Mouse (Mus musculus) forebrain, embryonic 16.5 days (tissue): ENCODE measurements around the gene Bad. TPM values are rescaled to one million over a fixed set of nuclear protein-coding genes. Genes with fewer than 3 reads are reported as not detected.

ENCODE experiments used
- ATAC-seq: fragments of 200-750 bp; cut with Nextera tagmentation; 2 replicates; pipeline ENCODE4 v1.8.0; 2017; ENCODE audit warnings: mild to moderate bottlenecking, moderate library complexity
- H3K27ac ChIP-seq: fragments of 300-500 bp; sonication (generic); 2 replicates; pipeline ENCODE4 v1.5.1; 2014; ENCODE audit warnings: low read length, control low read depth
- H3K27me3 ChIP-seq: fragments of 300-500 bp; sonication (generic); replicated peaks from 2 replicates; pipeline ENCODE4 v1.6.1; 2014; ENCODE audit warnings: low read length; ENCODE audit not compliant: control insufficient read depth, insufficient read depth
- H3K36me3 ChIP-seq: fragments of 300-500 bp; sonication (generic); 2 replicates; pipeline ENCODE4 v1.6.1; 2014; ENCODE audit not compliant: control insufficient read depth, insufficient read depth
- H3K4me1 ChIP-seq: fragments of 300-500 bp; sonication (generic); replicated peaks from 2 replicates; pipeline ENCODE4 v1.6.1; 2014; ENCODE audit warnings: low read length; ENCODE audit not compliant: control insufficient read depth, insufficient read depth
- H3K4me2 ChIP-seq: fragments of 300-500 bp; sonication (generic); 2 replicates; pipeline ENCODE4 v1.6.1; 2014; ENCODE audit warnings: mild to moderate bottlenecking, low read length, control low read depth
- H3K4me3 ChIP-seq: fragments of 300-500 bp; sonication (generic); replicated peaks from 2 replicates; pipeline ENCODE4 v1.5.1; 2014; ENCODE audit warnings: mild to moderate bottlenecking, low read length, control low read depth
- H3K9ac ChIP-seq: fragments of 300-500 bp; sonication (generic); replicated peaks from 2 replicates; pipeline ENCODE4 v1.6.1; 2014; ENCODE audit warnings: low read depth, low read length, control low read depth
- H3K9me3 ChIP-seq: fragments of 300-500 bp; sonication (generic); 2 replicates; pipeline ENCODE4 v1.6.1; 2016; ENCODE audit warnings: low read length; ENCODE audit not compliant: control insufficient read depth
- WGBS: fragments of 180-500 bp; shearing (Covaris S2); extraction: QIAGEN DNeasy Blood & Tissue Kit; methylation state at CpG from one replicate; pipeline ENCODE4 v1.1.7; 2014; 5-methylcytosine and 5-hydroxymethylcytosine counted together
- polyA plus RNA-seq: library from polyadenylated mRNA; unstranded; fragments of >200 nt; fragmentation: Nextera tagmentation; extraction: Ambion mirVana; gene quantifications from 2 replicates; pipeline ENCODE4 v1.2.1, GENCODE M21; 2015

Gene Bad
- polyA plus RNA-seq, 1 experiment from 2014 or later = 88.4 TPM

DNA sequence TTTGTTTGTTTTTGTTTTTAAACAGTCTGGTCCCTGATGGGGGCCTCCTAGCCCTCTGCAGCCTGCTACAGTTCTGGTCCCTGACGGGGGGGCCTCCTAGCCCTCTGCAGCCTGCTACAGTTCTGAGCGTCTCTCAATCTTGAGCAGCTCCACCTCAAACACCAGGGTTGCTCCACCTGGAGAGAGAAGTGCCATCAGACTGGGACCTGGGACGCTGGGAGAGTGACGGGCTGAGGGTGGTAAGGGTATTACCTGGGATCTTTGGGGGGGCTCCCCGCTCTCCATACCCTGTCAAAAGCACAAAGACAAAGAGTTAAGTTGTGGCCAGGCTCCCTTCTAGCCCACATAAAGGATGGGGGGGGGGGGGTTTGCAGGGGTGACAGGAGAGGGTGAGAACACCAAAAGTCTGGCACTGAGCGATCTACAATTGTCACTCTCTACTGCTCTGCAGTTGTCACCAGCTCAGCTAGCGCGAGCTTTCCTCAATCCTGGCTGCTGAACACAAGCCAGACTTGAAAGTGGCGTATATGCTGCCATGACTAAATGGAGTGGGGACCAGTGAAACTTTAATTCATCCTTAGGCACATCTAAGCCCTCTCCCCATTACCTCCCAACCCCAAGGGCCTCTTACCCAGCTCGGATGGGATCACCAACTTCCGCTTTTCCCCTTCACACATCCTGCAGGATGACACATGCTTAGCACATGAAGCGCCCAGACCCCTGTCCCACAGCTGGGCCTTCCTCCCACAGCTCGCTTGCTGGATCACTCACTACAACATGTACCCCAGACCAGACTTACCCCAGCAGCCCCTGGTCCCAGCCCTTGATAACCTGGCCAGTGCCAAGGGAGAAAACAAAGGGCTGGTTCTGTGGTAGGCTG lies 36.3 kb downstream of the Bad start:
- ATAC-seq = no peak
- H3K36me3 ChIP-seq = peaks cover 6% of the 10 kb centered on the region
- 70% methylated on average over 13 of the region's 13 CpGs for WGBS
- H3K4me3 ChIP-seq = no peak overlapping the region
- H3K9ac ChIP-seq = peak overlapping the region; percentile 30; the same call in 1 of the 2 replicates
- peaks cover 43% of the 10 kb centered on the region for H3K4me1 ChIP-seq
- peak overlapping the region; percentile 75; the same call in 1 of the 2 replicates for H3K4me2 ChIP-seq
- H3K27ac ChIP-seq = peak overlapping the region; percentile 34; the same call in 1 of the 2 replicates
- H3K9me3 ChIP-seq = no peaks in the 10 kb centered on the region
- no peaks in the 10 kb centered on the region for H3K27me3 ChIP-seq

DNA sequence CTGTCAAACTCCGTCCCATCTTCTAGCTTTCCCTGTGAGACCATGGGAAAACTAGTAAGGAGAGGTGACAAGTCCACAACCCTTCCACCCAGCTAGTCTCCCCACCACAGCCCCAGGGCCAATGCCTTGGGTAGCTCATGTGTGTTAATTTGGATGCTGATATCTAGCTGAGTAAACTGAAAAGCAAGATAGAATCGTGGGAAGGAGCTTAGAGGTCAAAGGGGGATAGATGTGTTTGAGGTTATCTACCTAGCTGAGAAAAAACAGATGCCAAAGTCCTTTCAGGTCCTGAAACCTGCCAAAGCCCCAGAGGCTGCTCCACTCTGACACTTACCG lies 36.9 kb downstream of the Bad start:
- Histone ChIP-seq H3K36me3 (peaks cover 8% of the 10 kb centered on the region), H3K4me1 (peaks cover 43% of the 10 kb centered on the region), H3K27ac (peak overlapping the region; percentile 95), H3K4me3 (peak overlapping the region; percentile 80), H3K9ac (peak overlapping the region; percentile 60), H3K9me3 (no peaks in the 10 kb centered on the region), H3K27me3 (no peaks in the 10 kb centered on the region), H3K4me2 (peak overlapping the region; percentile 75)
- no peak for ATAC-seq
- WGBS = 60% methylated on average over 3 of the region's 3 CpGs

DNA sequence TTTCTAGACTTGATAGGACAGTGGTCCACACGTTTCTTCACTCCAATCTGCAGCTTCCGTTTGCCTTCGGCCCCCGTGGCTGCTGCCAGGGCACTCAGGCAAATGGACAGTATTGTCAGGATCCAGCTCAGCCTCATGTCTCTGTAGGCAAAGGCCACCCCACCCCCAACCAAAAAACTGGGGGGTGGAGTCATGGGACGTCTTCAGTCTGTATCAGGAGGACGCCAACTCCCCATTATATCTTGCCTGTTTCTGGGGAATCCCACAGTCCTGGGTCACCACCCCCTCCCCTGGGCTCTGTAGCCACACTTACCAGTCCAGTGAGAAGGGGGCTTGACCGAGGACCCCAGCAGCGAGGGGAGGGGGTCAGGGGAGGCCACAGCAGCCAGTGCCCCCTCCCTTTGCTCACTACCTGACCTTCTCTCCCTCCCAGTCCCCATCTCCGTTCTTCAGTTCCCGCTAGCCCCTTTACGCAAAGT lies 37.4 kb downstream of the Bad start:
- peak overlapping the region; percentile 75 for H3K4me2 ChIP-seq
- no peak for ATAC-seq
- peaks cover 42% of the 10 kb centered on the region for H3K4me1 ChIP-seq
- H3K4me3 ChIP-seq = peak overlapping the region; percentile 80
- H3K27me3 ChIP-seq = no peaks in the 10 kb centered on the region
- no peaks in the 10 kb centered on the region for H3K9me3 ChIP-seq
- 11% methylated on average over 11 of the region's 11 CpGs for WGBS
- H3K27ac ChIP-seq = peak overlapping the region; percentile 95
- peak overlapping the region; percentile 60 for H3K9ac ChIP-seq
- H3K36me3 ChIP-seq = peaks cover 8% of the 10 kb centered on the region

DNA sequence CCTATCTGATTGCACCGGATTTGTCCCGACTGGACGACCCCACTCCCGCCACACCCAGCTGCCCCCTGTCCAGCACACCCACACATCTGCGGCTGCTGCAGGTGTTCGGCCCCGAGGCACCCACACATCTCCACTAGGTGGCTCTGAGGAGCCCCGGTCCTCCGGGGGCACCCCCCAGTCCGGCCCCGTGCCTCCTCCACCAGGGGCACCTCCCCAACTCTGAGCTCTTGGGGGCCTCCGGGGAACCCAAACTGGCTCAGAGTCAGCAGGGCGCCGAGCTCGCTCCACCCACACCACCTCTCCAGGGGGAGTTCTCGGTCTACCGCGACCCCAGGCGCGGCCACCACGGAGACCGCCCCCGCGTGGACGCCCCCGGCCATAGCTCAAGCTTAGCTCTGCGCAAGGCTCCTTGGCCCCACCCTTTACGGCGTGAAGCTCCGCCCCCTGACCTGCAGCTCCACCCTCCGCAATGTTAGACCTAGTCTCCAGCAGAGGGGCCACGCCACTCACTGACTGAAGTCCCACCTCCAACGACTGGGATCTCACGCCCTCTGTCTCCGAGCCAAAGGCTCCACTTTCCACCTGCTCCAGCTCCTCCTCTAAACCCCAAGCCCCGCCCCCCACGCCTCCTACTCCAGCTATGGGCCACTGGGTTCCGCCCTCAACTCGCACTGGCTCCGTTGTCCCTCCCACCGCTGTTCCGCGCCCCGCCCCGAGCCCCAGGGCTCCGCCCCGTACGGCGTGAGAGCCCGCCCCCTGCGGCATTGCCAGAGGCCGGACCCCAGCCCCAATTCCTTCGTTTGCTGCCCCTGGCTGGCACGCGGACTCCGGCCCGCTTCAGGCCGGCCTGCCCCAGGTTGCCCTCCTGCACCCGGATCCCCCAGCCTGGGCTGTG lies 38.1 kb downstream of the Bad start:
- H3K4me1 ChIP-seq = peaks cover 41% of the 10 kb centered on the region
- ATAC-seq = peak; percentile 84
- peak overlapping the region; percentile 95 for H3K27ac ChIP-seq
- no peaks in the 10 kb centered on the region for H3K9me3 ChIP-seq
- H3K36me3 ChIP-seq = peaks cover 8% of the 10 kb centered on the region
- peak overlapping the region; percentile 79 for H3K9ac ChIP-seq
- peak overlapping the region; percentile 80 for H3K4me3 ChIP-seq
- H3K4me2 ChIP-seq = peak overlapping the region; percentile 75
- no peaks in the 10 kb centered on the region for H3K27me3 ChIP-seq
- under 1% methylated on average over 53 of the region's 59 CpGs for WGBS

DNA sequence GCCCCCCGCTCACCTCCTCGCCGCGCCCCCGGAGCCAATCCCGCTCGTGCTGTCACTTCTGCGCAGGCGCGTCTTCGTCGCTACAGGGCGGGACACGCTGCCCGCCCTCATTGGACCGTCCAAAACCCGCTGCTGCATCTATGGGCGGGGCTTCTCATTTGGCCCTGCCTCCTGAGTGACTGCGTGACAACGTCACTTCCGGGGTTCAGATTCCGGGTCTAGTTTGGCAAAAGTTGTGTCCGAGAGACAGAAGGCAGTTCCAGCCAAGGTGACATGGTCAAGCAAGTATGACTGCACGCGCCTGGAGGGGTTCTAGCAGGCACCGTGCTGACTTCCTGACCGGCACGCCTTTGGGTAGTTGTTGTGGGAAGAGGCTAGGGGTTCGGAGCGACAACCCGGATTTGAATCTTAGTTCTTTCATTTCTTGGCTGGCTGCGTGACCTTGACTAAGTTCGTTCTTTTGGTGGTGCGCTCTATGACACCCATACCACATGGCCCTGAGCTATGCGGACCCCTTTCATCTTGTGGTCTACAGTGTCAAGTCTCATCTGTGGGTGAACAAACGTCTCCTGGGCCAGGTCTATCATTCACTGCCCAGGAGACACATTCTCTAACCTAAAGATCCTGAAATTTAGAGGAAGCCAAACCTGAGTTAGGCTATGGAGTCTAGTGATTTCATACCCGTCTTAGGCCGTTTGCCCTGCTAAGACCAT lies 38.9 kb downstream of the Bad start, which contains the start of gene Fkbp2:
Fkbp2 (minus strand) TSS at position 121 of the 713 bp plus-strand sequence.
- Histone ChIP-seq H3K27ac (peak within 1 kb of the TSS; percentile 95), H3K9ac (peak within 1 kb of the TSS; percentile 79), H3K27me3 (no peaks in the 10 kb centered on the region), H3K36me3 (peaks cover 8% of the 10 kb centered on the region), H3K4me2 (peak within 1 kb of the TSS; percentile 78), H3K4me3 (peak within 1 kb of the TSS; percentile 80), H3K4me1 (peaks cover 41% of the 10 kb centered on the region), H3K9me3 (no peaks in the 10 kb centered on the region)
- peak; percentile 89 for ATAC-seq
- 2% methylated on average over 38 of the region's 38 CpGs for WGBS

DNA sequence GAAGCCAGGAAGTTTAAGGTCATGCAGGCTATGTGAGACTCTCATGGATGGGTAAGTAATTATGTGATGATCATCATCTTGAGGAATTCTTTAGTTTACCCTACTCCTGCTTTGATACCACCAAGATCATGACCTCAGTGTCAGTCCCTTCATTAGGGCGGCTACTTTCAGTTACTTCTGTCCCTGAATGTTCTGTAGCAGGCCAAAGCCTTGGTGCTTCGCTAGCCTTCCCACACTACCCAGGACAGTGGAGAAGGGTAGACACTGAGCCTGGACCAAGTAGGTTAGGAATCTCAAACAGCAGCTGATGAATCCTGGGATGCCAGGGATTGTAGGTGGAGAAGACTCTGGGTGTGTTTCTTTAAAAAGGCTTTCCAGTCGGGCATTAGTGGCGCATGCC lies 39.8 kb downstream of the Bad start:
- H3K27ac ChIP-seq = no peak overlapping the region
- H3K4me2 ChIP-seq = no peak overlapping the region
- H3K36me3 ChIP-seq = peaks cover 8% of the 10 kb centered on the region

DNA sequence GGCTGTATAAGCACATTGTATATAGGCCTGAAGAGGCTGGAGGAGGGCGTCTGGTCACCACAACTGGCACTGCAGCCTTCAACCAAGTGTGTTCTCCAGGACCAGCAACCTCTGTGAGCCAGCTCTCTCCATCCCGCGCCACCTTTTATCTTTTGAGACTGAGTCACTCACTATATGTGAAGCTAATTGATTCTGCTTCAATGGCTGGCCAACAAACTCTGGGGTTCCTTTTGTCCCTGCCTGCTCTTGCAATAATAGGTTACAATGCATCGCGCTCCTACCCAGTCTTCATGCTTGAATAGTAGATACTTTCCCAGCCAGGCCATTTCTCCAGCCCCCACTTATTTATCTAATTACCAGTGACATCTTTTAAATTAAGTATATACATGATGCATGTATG lies 42.0 kb downstream of the Bad start:
- Histone ChIP-seq H3K36me3 (peaks cover 2% of the 10 kb centered on the region; the same call in 1 of the 2 replicates), H3K9ac (no peak overlapping the region), H3K27me3 (no peaks in the 10 kb centered on the region), H3K27ac (no peak overlapping the region), H3K4me2 (no peak overlapping the region), H3K4me1 (peaks cover 35% of the 10 kb centered on the region), H3K9me3 (no peaks in the 10 kb centered on the region), H3K4me3 (no peak overlapping the region)
- WGBS = 12% methylated on average over 5 of the region's 5 CpGs
- ATAC-seq = no peak

More for the DNA sequence above, 39.8 kb downstream of the Bad start:
- H3K9me3 ChIP-seq = no peaks in the 10 kb centered on the region
- peaks cover 42% of the 10 kb centered on the region for H3K4me1 ChIP-seq
- no peaks in the 10 kb centered on the region for H3K27me3 ChIP-seq
- no peak overlapping the region for H3K9ac ChIP-seq
- H3K4me3 ChIP-seq = no peak overlapping the region
- ATAC-seq = no peak
- WGBS = 92% methylated on average over 4 of the region's 4 CpGs

DNA sequence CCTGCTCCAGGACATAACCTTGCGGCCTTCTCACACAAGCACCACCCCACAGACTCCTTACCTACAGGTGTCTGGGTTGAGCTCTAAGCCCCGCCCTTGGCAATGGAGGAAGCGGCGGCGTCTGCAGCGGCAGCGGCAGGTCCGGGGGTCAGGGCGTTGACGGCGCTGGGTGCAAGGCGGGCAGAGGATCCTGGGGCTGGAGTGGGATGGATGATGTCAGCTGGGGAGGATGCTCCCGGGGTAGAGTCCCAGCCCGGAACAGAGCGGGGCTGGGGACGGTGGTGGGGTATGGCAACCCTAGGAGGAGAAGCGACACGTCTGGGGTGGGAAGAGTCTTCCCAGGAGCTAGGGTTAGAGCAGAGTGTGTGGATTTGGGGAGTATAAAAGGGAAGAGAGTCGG lies 43.6 kb downstream of the Bad start:
- ATAC-seq = no peak
- Histone ChIP-seq H3K4me2 (no peak overlapping the region), H3K36me3 (peaks cover 2% of the 10 kb centered on the region; the same call in 1 of the 2 replicates), H3K4me3 (no peak overlapping the region), H3K9ac (no peak overlapping the region), H3K27ac (no peak overlapping the region), H3K27me3 (no peaks in the 10 kb centered on the region), H3K4me1 (peaks cover 25% of the 10 kb centered on the region), H3K9me3 (no peaks in the 10 kb centered on the region)
- 83% methylated on average over 18 of the region's 19 CpGs for WGBS
